Mouse (Mus musculus) kidney, postnatal 36 days (tissue): ENCODE results near the gene Bid.
"Not testable (repeated sequence)": the region's sequence is repeated elsewhere in the genome, so short reads cannot be mapped to it uniquely, and the experiment has no call there.

Experiments
- DNase-seq, 2 experiments: peaks; one replicate each; pipeline ENCODE4 v3.0.0; 2021 to 2022; ENCODE audit warnings: mixed read lengths in 2 of 2

The Bid gene

GRCm38 (mm10) chr6:120903450-120903912, 13.2 kb downstream of the Bid start:
- DNase-seq: peak; percentile 81 to 92

- DNase-seq: no peak
Measured at GRCm38 (mm10) chr6:120901776-120902645, 14.6 kb downstream of the Bid start.

- DNase-seq: peak in 1 of 2 experiments; percentile 54
Measured at GRCm38 (mm10) chr6:120898188-120898833, 18.3 kb downstream of the Bid start.

GRCm38 (mm10) chr6:120894524-120894923, 22.1 kb downstream of the Bid start:
- no peak for DNase-seq

GRCm38 (mm10) chr6:120894089-120894488, 22.6 kb downstream of the Bid start:
- no peak for DNase-seq

- no peak for DNase-seq
Measured at GRCm38 (mm10) chr6:120886696-120887095, 30.0 kb downstream of the Bid start.

- no peak for DNase-seq
Measured at GRCm38 (mm10) chr6:120884436-120884835, 32.2 kb downstream of the Bid start.

GRCm38 (mm10) chr6:120879046-120879445, 37.6 kb downstream of the Bid start:
- no peak for DNase-seq

- DNase-seq: no peak
Measured at GRCm38 (mm10) chr6:120873874-120874273, 42.8 kb downstream of the Bid start.

- peak; percentile 36 to 64 for DNase-seq
Measured at GRCm38 (mm10) chr6:120871286-120871685, 45.4 kb downstream of the Bid start.

GRCm38 (mm10) chr6:120868824-120869223, 47.8 kb downstream of the Bid start:
- DNase-seq: no peak

- no peak for DNase-seq
Measured at GRCm38 (mm10) chr6:120866051-120866814, 50.4 kb downstream of the Bid start.

- DNase-seq: no peak
Measured at GRCm38 (mm10) chr6:120860079-120860478, 56.6 kb downstream of the Bid start.

- DNase-seq: no peak
Measured at GRCm38 (mm10) chr6:120858217-120858711, 58.4 kb downstream of the Bid start.

GRCm38 (mm10) chr6:120854413-120854812, 62.2 kb downstream of the Bid start:
- no peak for DNase-seq

GRCm38 (mm10) chr6:120850720-120851119, 65.9 kb downstream of the Bid start:
- DNase-seq: not testable (repeated sequence)
